Mouse (Mus musculus) erythroblast, adult 5-6 weeks (primary cell): ENCODE data around the gene Foxc2. TPM values are rescaled to one million over a fixed set of nuclear protein-coding genes. Genes with fewer than 3 reads are reported as not detected.
"Not testable (repeated sequence)": the region's sequence is repeated elsewhere in the genome, so short reads cannot be mapped to it uniquely, and the experiment has no call there.

ENCODE experiments used
- ATAC-seq: replicated peaks from 2 replicates; pipeline ENCODE4 v1.8.0; 2016; ENCODE audit warnings: moderate number of reproducible peaks, mild to moderate bottlenecking, moderate TSS enrichment, inconsistent platforms; ENCODE audit not compliant: poor library complexity, low FRiP score, severe bottlenecking
- total RNA-seq, 2 experiments: library from RNA; stranded (forward) in 1 of 2; stranded (reverse) in 1 of 2; fragments of 150-400 nt in 1 of 2; fragments of 200-764, 138-1000 nt in 1 of 2; gene quantifications; 2 replicates each; pipeline versions ENCODE4 v1.2.3 to v1.2.4; 2015 to 2017; ENCODE audit warnings: low replicate concordance in 2 of 2

Foxc2 gene
- total RNA-seq, 2 experiments from 2014 or later = not detected

DNA sequence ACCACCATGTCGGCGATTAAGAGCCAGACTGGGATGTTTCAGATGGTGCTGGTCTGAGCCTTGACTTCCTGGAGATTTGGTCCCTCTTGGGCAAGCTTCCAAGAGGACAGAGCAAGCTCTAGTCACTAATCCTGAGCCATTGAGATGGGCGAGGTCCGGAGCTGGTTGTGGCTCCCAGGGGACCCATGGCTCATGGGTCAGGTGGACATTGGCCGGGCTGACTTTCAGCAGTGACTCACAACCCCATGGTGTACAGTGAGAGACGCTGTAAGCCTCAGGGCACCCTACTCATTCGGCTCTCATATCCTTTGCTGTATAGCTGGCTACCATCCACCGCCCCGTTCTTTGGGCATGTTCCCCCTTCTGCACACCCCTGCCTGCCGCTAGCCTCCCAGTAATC is 18.1 kb downstream of the Foxc2 start:
- ATAC-seq = no peak

DNA sequence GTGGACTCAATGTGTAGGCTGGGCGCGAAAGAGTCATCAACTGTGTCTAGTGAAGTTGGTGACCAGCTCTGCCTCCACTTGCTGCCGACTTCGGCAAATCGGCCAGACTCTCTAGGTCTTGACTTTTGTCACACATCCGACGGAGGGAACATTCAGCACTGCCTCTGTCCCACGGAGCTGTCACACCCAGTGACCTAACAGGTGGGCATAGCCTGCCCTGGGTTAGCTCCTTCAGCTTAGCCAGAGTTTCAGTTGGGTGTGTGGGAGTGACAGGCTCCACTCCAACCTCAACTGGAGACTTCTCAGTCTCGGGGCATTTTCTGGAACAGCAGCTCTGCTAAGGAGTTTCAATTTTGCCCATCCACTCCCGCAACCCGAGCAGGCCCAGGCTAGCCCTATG is 18.5 kb downstream of the Foxc2 start:
- ATAC-seq = no peak

DNA sequence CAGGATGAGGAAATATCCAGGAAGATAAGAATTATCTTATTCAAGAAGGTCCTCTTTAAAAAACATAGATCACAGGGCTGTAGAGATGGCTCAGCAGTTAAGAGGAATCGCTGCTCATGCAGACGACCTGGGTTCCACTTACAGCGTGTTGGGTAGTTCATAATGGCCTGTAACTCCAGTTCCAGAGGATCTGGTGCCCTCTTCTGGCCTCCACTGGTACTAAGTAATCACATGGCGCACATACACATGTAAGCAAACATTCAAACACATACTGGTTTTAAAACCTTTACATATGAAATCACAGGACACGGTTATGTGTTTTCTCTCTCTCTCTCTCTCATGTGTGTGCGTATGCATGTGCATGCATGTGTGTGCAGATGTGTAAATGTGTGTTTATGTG is 20.9 kb downstream of the Foxc2 start:
- no peak for ATAC-seq

GRCm38 (mm10) chr8:121145457-121146134 is 29.6 kb downstream of the Foxc2 start:
- not testable (repeated sequence) for ATAC-seq

DNA sequence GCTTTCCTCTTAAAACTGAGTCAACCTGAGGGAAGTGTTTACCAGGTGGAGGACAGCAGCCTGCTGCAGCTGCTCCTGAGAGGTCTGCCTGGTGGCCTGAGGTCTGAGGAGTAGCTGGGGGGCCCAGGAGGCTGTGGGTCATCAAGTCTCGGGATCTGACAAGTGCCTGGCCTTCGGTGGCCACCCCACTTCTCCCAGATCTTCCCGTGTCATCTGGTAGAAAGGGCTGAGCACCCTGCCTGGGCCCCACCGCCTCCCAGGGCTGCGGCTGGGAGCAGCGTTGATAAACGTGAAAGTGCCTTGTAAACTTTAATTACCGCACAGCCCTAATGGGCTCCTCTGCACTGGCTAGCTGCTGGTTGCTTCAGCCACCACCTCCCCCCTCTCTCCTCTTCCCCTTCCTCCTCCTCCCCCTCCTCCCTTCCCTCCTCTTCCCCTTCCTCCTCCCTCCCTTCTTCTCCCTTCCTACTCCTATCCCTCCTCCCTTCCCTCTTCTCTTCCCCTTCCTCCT is 32.7 kb downstream of the Foxc2 start:
- ATAC-seq = no peak

DNA sequence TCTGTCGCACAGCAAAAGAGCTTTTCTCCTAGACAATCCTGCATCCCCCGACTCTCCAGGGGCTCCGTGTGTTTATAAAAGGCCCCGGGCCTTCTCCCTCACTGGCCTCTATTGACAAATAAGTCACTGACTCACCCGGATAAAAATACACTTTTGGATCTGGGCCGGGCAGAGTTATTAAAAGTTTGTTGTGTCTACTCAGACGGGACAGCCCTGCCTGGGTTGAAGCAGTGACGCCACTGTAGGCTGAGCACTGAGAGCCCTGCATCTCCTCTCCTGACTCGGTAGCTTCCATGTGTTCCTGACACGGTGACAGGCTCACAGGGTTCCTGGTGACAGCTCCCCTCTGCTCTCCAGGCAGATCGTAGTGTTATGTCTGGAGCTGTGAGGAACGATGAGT is 36.4 kb downstream of the Foxc2 start:
- no peak for ATAC-seq

GRCm38 (mm10) chr8:121156990-121157491 is 41.1 kb downstream of the Foxc2 start:
- no peak for ATAC-seq

GRCm38 (mm10) chr8:121158812-121159211 is 42.8 kb downstream of the Foxc2 start:
- no peak for ATAC-seq

DNA sequence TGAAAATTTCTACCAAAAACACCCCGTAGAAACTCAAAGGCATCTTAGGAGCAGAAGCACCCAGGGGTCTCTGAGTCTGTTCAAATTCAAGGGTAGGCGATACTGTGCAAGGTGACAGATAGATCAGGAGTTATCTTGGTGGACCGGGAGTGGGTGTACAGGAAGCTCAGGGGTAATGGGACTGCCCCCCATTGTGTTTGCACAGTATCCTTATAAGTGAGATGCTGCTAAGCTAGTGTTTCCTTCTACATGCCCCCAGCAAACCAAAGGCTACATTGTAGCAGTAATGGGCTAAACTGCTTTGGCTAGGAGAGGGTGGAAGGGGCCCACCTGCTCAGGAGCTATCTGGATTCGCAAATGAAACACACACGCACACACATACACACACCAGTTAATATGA is 45.5 kb downstream of the Foxc2 start:
- no peak for ATAC-seq

GRCm38 (mm10) chr8:121162413-121162812 is 46.4 kb downstream of the Foxc2 start:
- no peak for ATAC-seq

GRCm38 (mm10) chr8:121162906-121163695 is 47.1 kb downstream of the Foxc2 start:
- no peak for ATAC-seq

DNA sequence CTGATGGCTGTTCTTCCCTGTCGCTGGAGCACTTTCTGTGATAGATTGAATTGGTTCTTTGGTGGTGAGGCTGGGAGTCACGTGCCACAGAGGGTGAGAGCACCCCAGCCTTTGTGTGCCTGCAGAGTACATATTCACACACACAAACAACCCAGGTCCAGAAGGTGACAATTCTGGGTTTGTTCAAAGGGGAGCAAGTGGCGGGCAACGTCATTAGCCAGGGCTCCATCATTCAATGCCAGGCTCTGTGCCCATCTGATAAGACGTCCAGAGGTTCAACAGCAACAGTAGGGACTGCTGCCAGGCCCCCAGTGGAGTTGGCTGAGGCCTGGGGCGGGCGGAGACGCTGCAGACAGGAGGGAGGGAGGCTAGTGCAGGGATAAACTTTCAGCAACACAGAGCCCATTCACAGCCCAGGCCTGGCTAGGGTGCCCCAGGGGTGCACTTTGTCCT is 48.1 kb downstream of the Foxc2 start:
- ATAC-seq = no peak

DNA sequence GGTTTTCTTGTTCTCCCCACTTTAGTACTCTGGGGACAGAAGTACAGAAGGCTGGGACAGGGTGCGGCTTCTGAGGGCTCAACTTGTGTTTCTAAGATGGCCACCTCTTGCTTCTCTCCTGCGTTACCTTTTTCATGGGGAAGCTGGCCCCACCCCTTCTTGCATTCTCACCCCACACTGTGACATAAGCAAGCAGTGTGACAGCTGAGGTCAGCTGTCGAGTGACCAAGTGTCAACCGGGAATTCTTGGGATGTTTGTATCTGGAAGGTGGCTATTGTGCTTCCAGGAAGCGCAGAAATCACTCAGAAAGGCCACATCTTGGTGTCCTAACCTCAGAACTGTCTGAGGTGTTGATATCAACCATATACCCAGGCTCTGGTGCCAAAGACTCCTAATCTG is 52.1 kb downstream of the Foxc2 start:
- ATAC-seq = no peak

Other genes starting within 250 kb of the Foxc2 start
- gene Foxf1, start 31.8 kb upstream of the Foxc2 start, total RNA-seq (2015; ENCODE audit: low replicate concordance) = not detected in 2 replicates
- gene Foxf1, start 31.8 kb upstream of the Foxc2 start, total RNA-seq (2017; ENCODE audit: low replicate concordance) = not detected in 2 replicates
- gene Mthfsd, start 7.8 kb upstream of the Foxc2 start, total RNA-seq (2015; ENCODE audit: low replicate concordance) = 1.5 and 3.5 TPM in 2 replicates
- 2.2 and 21.7 TPM in 2 replicates for gene Mthfsd, start 7.8 kb upstream of the Foxc2 start, total RNA-seq (2017; ENCODE audit: low replicate concordance)
- not detected in 2 replicates for gene Foxl1, start 11.8 kb downstream of the Foxc2 start, total RNA-seq (2015; ENCODE audit: low replicate concordance)
- not detected in 2 replicates for gene Foxl1, start 11.8 kb downstream of the Foxc2 start, total RNA-seq (2017; ENCODE audit: low replicate concordance)